Mouse (Mus musculus): ENCODE measurements around the gene Phc1. TPM values are rescaled to one million over a fixed set of nuclear protein-coding genes. Genes with fewer than 3 reads are reported as not detected.
"Not testable (repeated sequence)": the region's sequence is repeated elsewhere in the genome, so short reads cannot be mapped to it uniquely, and the experiment has no call there.

Phc1 gene
- 1.3 TPM in 2 replicates for polyA plus RNA-seq (2015; fragmentation: Nextera tagmentation; extraction: Ambion mirVana)

DNA sequence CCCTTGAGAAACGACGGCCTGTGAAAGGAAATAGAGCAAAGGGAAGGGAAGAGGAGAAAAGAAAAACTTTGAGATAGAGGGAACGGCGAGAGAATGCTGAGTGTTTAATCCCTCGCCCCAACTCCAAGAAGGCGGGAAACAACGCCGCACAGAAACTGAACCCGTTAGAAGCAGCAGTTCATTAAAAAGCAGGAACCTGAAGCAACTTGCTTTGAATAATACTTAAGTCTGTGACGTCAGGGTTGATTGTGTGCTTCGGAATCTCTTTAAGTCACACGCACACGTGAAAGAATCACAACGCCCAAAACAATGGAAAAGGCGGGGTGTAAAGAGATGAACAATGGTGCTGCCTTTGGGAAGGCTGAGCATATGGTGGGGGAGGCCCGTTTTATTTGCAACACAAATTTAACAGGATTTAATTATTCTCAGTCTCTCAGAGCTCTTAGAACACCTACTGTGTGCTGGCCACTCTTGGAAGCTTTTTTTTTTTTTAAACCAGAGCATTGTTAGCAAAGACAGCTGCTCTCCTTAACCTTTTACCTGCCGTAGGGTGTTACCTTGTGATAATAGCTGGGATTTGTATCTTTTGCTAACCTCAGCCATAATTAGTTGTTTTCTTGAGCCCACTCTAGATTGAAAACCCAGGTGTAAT lies at the start of gene Phc1:
TSS of gene Phc1 (minus strand) at position 213 of the 652 bp plus-strand sequence.
- H3K9ac ChIP-seq: peak within 1 kb of the TSS; percentile 65
- peaks cover 20% of the 10 kb centered on the region for H3K4me1 ChIP-seq (replicated peaks)
- H3K27me3 ChIP-seq: peaks cover 14% of the 10 kb centered on the region
- H3K36me3 ChIP-seq (replicated peaks): no peaks in the 10 kb centered on the region
- H3K4me2 ChIP-seq: peak within 1 kb of the TSS; percentile 89
- H3K4me3 ChIP-seq (replicated peaks): peak within 1 kb of the TSS; percentile 81
- ATAC-seq (ENCODE audit: insufficient read depth): no peak
- 4% methylated on average over 17 of the region's 17 CpGs for WGBS (ENCODE audit: insufficient replicate concordance)
- H3K27ac ChIP-seq (replicated peaks): peak within 1 kb of the TSS; percentile 74
- H3K9me3 ChIP-seq (replicated peaks): no peaks in the 10 kb centered on the region

DNA sequence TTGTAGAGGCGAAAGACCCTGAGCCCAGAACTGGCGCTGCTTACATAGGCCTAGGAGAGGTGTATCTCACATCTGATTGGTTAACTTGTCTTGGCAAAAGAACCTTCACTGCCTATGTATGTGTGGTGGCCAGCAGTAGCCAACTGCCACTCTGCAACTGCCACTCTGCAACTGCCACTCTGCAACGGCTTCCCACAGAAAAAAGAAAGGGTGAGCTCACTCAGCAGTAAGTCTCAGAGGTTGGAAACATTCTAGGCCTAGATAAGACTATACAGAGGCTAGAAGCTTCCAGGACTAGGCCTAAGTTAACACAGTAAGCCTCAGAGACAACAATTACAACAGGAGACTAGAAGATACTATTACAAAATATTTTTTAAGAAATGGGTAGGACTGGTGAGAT lies 49.6 kb upstream of the Phc1 start:
- H3K4me2 ChIP-seq: peak overlapping the region; percentile 84
- H3K9me3 ChIP-seq (replicated peaks); ATAC-seq (ENCODE audit: insufficient read depth); H3K27me3 ChIP-seq; H3K9ac ChIP-seq: not testable (repeated sequence)
- peaks cover 54% of the 10 kb centered on the region for H3K4me1 ChIP-seq (replicated peaks)
- H3K4me3 ChIP-seq (replicated peaks): peak overlapping the region; percentile 66
- WGBS (ENCODE audit: insufficient replicate concordance): 65% methylated on average over 3 of the region's 3 CpGs
- peaks cover 14% of the 10 kb centered on the region for H3K36me3 ChIP-seq (replicated peaks)
- 0 out of 2 replicates have a peak overlapping the region, but pooled peaks have one; percentile 96 for H3K27ac ChIP-seq (replicated peaks)

DNA sequence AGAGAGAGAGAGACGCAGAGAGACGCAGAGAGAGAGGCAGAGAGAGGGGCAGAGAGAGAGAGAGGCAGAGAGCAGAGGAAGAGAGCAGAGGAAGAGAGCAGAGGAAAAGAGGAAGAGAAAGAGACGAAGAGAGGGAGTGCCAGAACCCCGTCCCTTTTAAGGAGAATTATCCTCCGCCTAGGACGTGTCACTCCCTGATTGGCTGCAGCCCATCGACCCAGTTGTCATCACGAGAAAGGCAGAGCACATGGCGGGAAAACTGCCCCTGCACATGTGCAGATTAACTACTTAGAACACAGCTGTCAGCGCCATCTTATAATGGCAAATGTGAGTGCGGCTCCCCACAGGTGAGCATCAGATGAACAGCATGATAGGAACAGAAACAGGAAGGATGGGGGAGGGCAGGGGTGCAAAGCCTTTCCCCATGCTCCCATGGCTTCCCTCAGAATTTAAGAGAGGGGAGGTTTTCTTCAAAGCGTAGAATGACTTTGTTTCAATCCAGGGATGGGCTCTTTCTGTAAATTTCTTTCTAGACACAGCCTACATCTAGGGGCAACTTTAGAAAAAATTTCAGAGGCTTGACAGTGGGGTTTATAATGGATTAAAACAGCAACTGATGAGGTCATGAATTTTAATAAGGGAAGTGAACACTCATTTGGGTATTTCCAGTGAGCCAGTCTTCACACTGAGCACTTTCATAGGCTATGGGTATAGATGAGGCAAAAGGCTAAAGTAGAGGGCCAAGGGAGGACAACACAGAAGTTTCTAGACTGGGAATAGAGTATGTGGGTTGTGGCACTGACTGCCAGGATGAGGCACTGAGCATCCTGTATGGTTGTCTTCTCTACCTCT lies 47.0 kb upstream of the Phc1 start:
- ATAC-seq (ENCODE audit: insufficient read depth); H3K4me2 ChIP-seq; H3K9ac ChIP-seq; H3K9me3 ChIP-seq (replicated peaks); H3K27me3 ChIP-seq; H3K27ac ChIP-seq (replicated peaks); H3K4me3 ChIP-seq (replicated peaks): not testable (repeated sequence)
- H3K4me1 ChIP-seq (replicated peaks): peaks cover 28% of the 10 kb centered on the region
- H3K36me3 ChIP-seq (replicated peaks): peaks cover 14% of the 10 kb centered on the region
- WGBS (ENCODE audit: insufficient replicate concordance): 67% methylated on average over 12 of the region's 12 CpGs

DNA sequence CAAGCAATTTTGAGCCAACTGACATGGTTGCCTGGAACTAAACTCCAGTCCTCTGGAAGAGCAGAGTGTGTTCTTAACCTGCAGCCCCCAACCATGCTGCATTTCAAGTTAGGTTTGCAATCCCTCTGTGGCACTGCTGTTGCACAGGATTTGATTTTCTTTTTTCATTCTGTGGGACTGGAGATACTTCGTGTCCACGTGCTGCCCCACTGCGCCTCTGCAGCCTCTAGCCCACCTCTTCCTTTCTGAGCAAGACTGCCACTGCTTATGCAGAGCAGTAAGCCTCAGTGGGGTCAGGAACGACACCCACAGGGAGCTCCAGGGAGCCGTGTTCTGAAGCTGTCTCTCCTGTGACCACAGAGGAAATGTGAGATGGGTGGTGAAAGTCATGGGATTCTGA lies 45.4 kb upstream of the Phc1 start:
- peaks cover 12% of the 10 kb centered on the region for H3K4me1 ChIP-seq (replicated peaks)
- no peak overlapping the region for H3K4me3 ChIP-seq (replicated peaks)
- 45% methylated on average over 5 of the region's 5 CpGs for WGBS (ENCODE audit: insufficient replicate concordance)
- H3K9ac ChIP-seq: no peak overlapping the region
- no peaks in the 10 kb centered on the region for H3K9me3 ChIP-seq (replicated peaks)
- no peak for ATAC-seq (ENCODE audit: insufficient read depth)
- H3K4me2 ChIP-seq: no peak overlapping the region
- H3K27me3 ChIP-seq: no peaks in the 10 kb centered on the region
- no peak overlapping the region for H3K27ac ChIP-seq (replicated peaks)
- peaks cover 14% of the 10 kb centered on the region for H3K36me3 ChIP-seq (replicated peaks)

DNA sequence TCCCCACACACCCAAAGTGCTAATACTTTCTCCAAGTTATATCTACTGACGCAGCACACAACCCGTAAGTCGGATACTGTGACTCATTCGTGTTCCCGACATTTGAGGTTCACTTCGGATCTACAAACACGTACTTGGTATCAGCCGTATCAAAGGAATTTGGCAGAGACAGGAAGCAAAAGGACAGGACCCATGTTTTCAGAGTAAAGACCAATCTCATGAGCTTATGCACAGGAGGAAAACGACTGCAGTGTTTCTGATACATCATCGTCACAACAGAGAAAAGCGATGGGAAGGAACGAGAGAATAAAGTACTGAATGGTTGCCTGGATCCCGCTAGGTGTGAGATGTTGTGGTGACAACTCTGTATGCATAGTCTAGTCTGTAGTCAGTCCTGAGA lies 44.5 kb upstream of the Phc1 start:
- peaks cover 3% of the 10 kb centered on the region; the same call in 1 of the 2 replicates for H3K4me1 ChIP-seq (replicated peaks)
- H3K9ac ChIP-seq: no peak overlapping the region
- H3K9me3 ChIP-seq (replicated peaks): no peaks in the 10 kb centered on the region
- H3K4me3 ChIP-seq (replicated peaks): no peak overlapping the region
- 76% methylated on average over 13 of the region's 13 CpGs for WGBS (ENCODE audit: insufficient replicate concordance)
- no peak overlapping the region for H3K4me2 ChIP-seq
- H3K27ac ChIP-seq (replicated peaks): no peak overlapping the region
- peaks cover 14% of the 10 kb centered on the region for H3K36me3 ChIP-seq (replicated peaks)
- no peak for ATAC-seq (ENCODE audit: insufficient read depth)
- no peaks in the 10 kb centered on the region for H3K27me3 ChIP-seq

DNA sequence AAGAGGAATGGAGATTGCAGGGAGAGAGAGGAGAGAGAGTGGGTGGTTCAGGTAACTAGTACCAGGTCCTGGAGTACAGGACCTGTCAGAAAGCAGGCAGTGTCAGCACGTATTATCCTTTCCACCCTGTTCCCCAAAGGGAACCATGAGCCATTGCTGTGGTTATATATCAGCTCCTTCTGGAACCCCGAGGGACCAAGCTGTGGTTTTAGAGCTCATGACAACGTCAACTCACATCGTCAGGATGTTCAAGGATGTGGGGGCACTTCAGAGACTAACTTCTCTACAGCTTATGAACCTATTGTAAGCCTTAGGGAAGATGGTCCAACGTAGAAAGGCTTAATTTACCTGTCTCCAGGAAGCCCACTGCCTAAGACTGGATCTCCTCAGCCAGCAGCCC lies 42.9 kb upstream of the Phc1 start:
- Histone ChIP-seq H3K4me2 (no peak overlapping the region), H3K27ac (replicated peaks) (no peak overlapping the region), H3K27me3 (no peaks in the 10 kb centered on the region), H3K9me3 (replicated peaks) (no peaks in the 10 kb centered on the region), H3K36me3 (replicated peaks) (peaks cover 2% of the 10 kb centered on the region), H3K4me3 (replicated peaks) (no peak overlapping the region), H3K4me1 (replicated peaks) (no peaks in the 10 kb centered on the region), H3K9ac (no peak overlapping the region)
- 21% methylated on average over 5 of the region's 5 CpGs for WGBS (ENCODE audit: insufficient replicate concordance)
- ATAC-seq (ENCODE audit: insufficient read depth): no peak

DNA sequence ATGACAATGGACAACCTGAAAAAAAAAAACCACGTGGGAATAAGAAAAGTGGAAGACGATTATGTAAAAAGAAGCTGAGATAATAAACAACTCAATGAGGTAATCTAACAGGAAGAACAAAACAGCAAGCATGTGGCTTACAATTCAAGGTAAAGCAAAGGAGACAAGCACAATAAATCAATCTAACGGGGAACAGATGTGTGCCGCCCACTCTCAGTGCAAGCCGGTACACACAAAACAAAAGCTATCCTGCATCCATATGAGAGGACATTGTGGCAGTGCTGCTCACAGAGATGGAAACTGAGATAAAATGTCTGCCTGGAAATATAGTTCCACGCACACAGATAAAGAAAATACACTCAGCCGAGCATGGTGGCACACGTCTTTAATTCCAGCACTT lies 41.7 kb upstream of the Phc1 start:
- WGBS (ENCODE audit: insufficient replicate concordance): 60% methylated on average over 8 of the region's 8 CpGs
- no peaks in the 10 kb centered on the region for H3K4me1 ChIP-seq (replicated peaks)

DNA sequence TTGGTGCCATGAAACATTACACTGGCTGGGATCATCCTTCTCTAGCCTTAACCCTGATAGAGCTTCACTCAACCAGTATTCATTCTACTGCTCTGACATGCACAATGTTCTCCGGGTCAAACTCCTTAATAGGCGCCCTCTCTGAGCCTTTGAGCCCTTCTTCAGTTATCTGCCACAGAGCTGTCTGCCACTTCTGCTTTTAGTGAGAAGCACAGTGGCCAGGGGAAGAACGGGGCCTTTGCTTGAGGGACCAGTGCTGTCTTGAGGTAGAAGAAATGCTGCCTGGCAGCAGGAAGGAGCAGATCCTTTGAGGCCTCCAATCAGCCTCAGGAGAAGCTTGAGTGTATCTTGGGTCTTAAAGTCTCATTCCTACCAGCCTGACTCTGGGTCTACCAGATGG lies 27.9 kb upstream of the Phc1 start:
- H3K27ac ChIP-seq (replicated peaks): no peak overlapping the region
- H3K27me3 ChIP-seq: no peaks in the 10 kb centered on the region

More for the DNA sequence above, 41.7 kb upstream of the Phc1 start:
- Histone ChIP-seq H3K27ac (replicated peaks) (no peak overlapping the region), H3K4me3 (replicated peaks) (no peak overlapping the region), H3K36me3 (replicated peaks) (no peaks in the 10 kb centered on the region), H3K4me2 (no peak overlapping the region), H3K9me3 (replicated peaks) (no peaks in the 10 kb centered on the region), H3K9ac (no peak overlapping the region), H3K27me3 (no peaks in the 10 kb centered on the region)
- ATAC-seq (ENCODE audit: insufficient read depth): no peak

DNA sequence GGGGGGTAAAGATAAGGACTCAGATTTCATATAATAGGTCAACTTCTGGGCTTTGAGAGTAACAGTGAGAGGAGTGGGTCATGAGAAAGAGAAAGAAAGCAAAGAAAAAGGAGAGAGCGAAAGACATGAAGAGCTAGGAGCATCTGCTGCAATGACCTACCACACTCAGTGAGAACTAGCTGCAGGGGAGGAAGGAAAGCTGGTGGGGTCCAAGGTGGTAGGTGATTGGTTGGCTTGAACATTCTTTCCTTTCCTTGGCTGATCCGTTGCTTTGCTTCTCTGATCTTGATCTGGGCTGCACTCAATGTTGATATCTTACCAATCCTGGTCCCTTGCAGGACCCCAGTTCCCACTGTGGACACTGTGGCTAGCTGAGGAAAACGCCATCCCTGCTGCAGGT lies 26.6 kb upstream of the Phc1 start:
- no peak overlapping the region for H3K4me2 ChIP-seq
- no peak overlapping the region for H3K27ac ChIP-seq (replicated peaks)
- H3K9ac ChIP-seq: no peak overlapping the region
- no peaks in the 10 kb centered on the region for H3K36me3 ChIP-seq (replicated peaks)
- H3K9me3 ChIP-seq (replicated peaks): no peaks in the 10 kb centered on the region
- H3K4me1 ChIP-seq (replicated peaks): no peaks in the 10 kb centered on the region
- no peak for ATAC-seq (ENCODE audit: insufficient read depth)
- 39% methylated on average over 3 of the region's 3 CpGs for WGBS (ENCODE audit: insufficient replicate concordance)
- no peak overlapping the region for H3K4me3 ChIP-seq (replicated peaks)
- H3K27me3 ChIP-seq: no peaks in the 10 kb centered on the region

More for the DNA sequence above, 27.9 kb upstream of the Phc1 start:
- no peak for ATAC-seq (ENCODE audit: insufficient read depth)
- Histone ChIP-seq H3K4me3 (replicated peaks) (no peak overlapping the region), H3K4me1 (replicated peaks) (no peaks in the 10 kb centered on the region), H3K9me3 (replicated peaks) (no peaks in the 10 kb centered on the region), H3K4me2 (no peak overlapping the region), H3K36me3 (replicated peaks) (no peaks in the 10 kb centered on the region), H3K9ac (no peak overlapping the region)
- WGBS (ENCODE audit: insufficient replicate concordance): 18% methylated on average over 3 of the region's 3 CpGs

DNA sequence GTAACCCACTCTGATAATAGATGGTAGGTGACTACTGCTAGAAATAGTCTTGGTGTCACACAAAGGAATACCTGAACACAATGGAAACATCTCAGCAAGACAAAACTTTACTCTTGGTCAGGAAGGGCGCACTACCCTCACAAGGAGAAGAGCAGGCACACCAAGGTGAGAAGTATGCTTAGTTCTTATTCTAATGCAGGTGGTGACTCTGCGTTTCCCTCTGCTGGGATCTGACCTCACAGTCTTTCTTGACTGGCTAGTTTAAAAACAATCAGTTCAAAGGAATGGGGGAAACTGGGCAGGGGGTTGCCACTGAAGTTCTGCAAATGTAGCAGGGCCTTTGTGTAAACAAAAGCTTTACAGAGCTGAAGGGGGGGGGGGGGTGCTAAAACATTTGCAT lies 25.9 kb upstream of the Phc1 start:
- Histone ChIP-seq H3K9me3 (replicated peaks) (no peaks in the 10 kb centered on the region), H3K4me3 (replicated peaks) (no peak overlapping the region), H3K27me3 (no peaks in the 10 kb centered on the region), H3K4me1 (replicated peaks) (no peaks in the 10 kb centered on the region), H3K27ac (replicated peaks) (no peak overlapping the region), H3K9ac (no peak overlapping the region), H3K4me2 (no peak overlapping the region), H3K36me3 (replicated peaks) (no peaks in the 10 kb centered on the region)
- no peak for ATAC-seq (ENCODE audit: insufficient read depth)
- WGBS (ENCODE audit: insufficient replicate concordance): 48% methylated on average over 2 of the region's 2 CpGs

DNA sequence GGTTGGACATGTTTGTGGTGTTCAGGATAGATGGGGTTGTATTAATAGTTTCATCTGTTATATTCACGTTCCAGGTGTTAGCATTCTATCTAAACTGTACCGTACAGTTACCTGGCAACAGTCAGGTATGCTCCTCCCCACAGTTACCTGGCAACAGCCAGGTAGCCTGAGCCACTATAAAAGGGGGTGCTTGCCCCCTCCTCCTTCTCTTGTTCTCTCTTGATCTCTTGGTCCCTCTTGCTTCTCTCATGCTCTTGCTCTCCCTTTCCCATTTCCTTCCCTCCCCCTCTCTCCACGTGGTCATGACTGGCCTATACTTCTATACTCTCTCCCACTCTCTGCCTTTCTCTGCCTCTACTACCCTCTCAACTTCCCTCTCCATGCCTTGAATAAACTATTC lies 25.3 kb upstream of the Phc1 start:
- Histone ChIP-seq H3K4me1 (replicated peaks) (no peaks in the 10 kb centered on the region), H3K27ac (replicated peaks) (no peak overlapping the region), H3K36me3 (replicated peaks) (no peaks in the 10 kb centered on the region), H3K4me3 (replicated peaks) (no peak overlapping the region), H3K4me2 (no peak overlapping the region), H3K9me3 (replicated peaks) (no peaks in the 10 kb centered on the region), H3K27me3 (no peaks in the 10 kb centered on the region), H3K9ac (no peak overlapping the region)
- WGBS (ENCODE audit: insufficient replicate concordance): 53% methylated on average over 3 of the region's 3 CpGs
- ATAC-seq (ENCODE audit: insufficient read depth): no peak

All from liver, embryonic 15.5 days (tissue).